Mouse (Mus musculus): ENCODE data around the gene Fam122b. TPM values are rescaled to one million over a fixed set of nuclear protein-coding genes. Genes with fewer than 3 reads are reported as not detected.

The Fam122b gene
- polyA plus RNA-seq, 1 experiment from 2014 or later = 3.3 TPM

Other genes starting within 250 kb of the Fam122b start
- 0.19 and 0.44 TPM in 2 replicates for gene Plac1, start 29.7 kb downstream of the Fam122b start, polyA plus RNA-seq (2015; fragmentation: Nextera tagmentation; extraction: Ambion mirVana)
- not detected in 2 replicates for gene Fam122c, start 3.6 kb upstream of the Fam122b start, polyA plus RNA-seq (2015; fragmentation: Nextera tagmentation; extraction: Ambion mirVana)
- 44.4 and 46.6 TPM in 2 replicates for gene Mospd1, start 100.7 kb upstream of the Fam122b start, polyA plus RNA-seq (2015; fragmentation: Nextera tagmentation; extraction: Ambion mirVana)
- gene Etd, start 165.1 kb upstream of the Fam122b start, polyA plus RNA-seq (2015; fragmentation: Nextera tagmentation; extraction: Ambion mirVana) = not detected in 2 replicates

Data from midbrain, embryonic 15.5 days (tissue).